Mouse (Mus musculus) bone marrow macrophage, adult 2 months (primary cell): ENCODE data around the gene Camk2g. TPM values are rescaled to one million over a fixed set of nuclear protein-coding genes. Genes with fewer than 3 reads are reported as not detected.

Experiments
- H3K27ac ChIP-seq: 2 replicates; pipeline ENCODE4 v1.5.1; 2012; ENCODE audit warnings: low read depth, low read length; ENCODE audit not compliant: insufficient read depth
- H3K4me1 ChIP-seq: 2 replicates; pipeline ENCODE4 v1.6.1; 2012; ENCODE audit warnings: low read length; ENCODE audit not compliant: control insufficient read depth, insufficient read depth
- H3K4me3 ChIP-seq: 2 replicates; pipeline ENCODE4 v1.5.1; 2012; ENCODE audit warnings: mild to moderate bottlenecking, low read length, moderate library complexity; ENCODE audit not compliant: insufficient read depth
- CTCF ChIP-seq: IDR thresholded peaks from 2 replicates; pipeline ENCODE4 v1.5.1; 2012; ENCODE audit warnings: low read depth, mild to moderate bottlenecking, low read length, moderate library complexity
- POLR2A ChIP-seq: IDR thresholded peaks from 2 replicates; pipeline ENCODE4 v1.6.1; 2012; ENCODE audit warnings: mild to moderate bottlenecking, low read depth, low read length, borderline replicate concordance
- polyA plus RNA-seq: library from polyadenylated mRNA; stranded (reverse); fragments of >200 nt; gene quantifications from 2 replicates; pipeline ENCODE4 v1.2.4, GENCODE M21; 2012; ENCODE audit not compliant: missing spikeins, insufficient read depth, insufficient read length

Gene Camk2g
- polyA plus RNA-seq, 1 experiment = 24.6 TPM

DNA sequence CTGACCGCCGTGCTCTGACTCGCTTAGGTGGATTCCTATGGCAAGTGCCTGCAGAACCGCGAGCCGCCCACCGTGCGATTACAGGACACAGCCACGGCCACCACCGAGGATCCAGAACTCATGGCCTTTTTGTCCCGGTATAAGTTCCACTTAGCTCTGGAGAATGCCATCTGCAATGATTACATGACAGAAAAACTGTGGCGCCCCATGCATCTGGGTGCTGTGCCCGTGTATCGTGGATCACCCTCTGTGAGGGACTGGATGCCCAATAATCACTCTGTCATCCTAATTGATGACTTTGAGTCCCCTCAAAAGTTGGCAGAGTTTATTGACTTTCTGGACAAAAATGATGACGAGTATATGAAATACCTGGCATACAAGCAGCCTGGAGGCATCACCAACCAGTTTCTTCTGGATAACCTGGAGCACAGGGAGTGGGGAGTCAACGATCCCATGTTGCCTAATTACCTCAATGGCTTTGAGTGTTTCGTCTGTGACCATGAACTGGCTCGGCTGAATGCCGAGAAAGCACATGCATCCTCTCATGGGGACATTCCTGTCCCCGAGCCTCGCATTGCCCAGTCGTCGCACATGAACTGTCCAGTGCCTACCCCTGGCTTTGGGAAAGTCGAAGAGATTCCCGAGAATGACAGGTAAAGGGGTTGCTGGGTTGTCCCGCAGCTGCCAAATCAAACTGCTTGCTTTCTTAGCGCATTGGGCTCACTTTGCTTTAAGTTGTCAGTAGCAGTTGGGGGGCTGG is 97.9 kb downstream of the Camk2g start:
- Histone ChIP-seq H3K27ac (no peak overlapping the region), H3K4me1 (peaks cover 35% of the 10 kb centered on the region), H3K4me3 (peak overlapping the region; percentile 74)
- TF ChIP-seq CTCF = no peak
- TF ChIP-seq POLR2A = no peak

DNA sequence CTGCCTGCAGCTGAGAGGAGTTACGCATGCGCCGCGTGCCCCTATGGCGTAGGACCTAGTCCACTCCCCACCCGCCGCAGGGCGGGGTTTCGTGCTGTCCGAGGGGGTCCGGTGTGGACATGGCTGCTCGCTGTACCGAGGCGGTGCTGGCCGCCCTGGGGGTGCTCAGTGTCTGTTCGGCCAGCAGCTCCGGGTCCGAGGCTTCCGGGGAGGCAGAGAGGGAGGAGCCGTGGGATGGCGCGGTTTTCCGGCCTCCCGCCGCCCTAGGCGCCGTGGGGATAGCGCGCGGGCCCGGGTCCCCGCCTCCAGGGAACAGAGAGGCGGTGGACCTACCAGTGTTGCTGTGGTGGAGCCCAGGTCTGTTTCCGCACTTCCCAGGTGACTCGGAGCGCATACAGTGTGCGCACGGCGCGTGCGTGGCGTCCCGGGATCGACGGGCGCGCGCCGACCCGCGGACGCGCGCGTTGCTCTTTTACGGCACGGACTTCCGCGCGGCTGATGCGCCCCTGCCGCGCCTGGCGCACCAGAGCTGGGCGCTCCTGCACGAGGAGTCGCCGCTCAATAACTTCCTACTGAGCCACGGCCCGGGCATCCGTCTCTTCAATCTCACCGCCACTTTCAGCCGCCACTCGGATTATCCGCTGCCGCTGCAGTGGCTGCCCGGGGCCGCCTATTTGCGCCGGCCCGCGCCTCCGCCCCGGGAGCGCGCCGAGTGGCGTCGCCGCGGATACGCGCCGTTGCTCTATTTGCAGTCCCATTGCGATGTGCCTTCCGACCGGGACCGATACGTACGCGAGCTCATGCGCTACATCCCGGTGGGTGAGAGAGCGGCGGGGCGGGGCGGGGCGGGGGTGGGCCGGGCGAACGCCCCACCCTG is 98.8 kb downstream of the Camk2g start, which contains the start of gene Fut11:
Gene Fut11 (plus strand): TSS at position 85 of the 877 bp plus-strand sequence.
- Histone ChIP-seq H3K27ac (peak within 1 kb of the TSS; percentile 73), H3K4me3 (peak within 1 kb of the TSS; percentile 74), H3K4me1 (peaks cover 33% of the 10 kb centered on the region)
- TF ChIP-seq CTCF (no peak), POLR2A (no peak)

DNA sequence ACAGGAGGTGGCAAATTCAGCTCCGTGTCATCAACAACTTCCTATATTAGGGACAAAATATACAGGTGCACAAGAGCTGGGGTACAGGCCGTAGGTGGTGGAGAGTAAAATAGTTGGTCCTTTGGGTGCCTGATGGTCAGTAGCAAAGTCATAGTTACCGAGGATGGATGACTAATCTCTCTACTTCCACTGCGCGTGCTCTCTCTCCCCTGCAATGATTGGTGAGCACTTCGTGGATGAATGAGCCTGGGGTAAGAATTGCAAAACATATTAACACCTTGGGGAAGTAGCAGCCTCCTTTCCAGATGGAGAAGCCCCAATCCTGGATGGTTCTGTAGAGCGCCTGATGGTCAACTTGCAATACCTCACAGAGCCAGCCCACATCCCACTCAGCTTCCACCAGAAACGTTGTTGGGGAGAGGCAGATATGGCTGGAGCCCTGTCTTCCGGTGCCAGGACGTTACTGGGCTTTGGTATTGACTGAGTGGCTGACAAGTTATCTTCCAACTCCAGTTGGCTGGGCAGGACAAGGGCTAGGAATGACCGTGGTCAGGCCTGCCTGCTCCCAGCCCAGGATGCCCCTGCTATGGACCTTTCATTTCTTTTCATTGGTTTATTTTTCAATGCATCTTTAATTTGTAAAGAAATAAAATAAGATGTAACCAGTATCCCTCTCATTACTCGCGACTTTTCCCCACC is 99.6 kb downstream of the Camk2g start:
- Histone ChIP-seq H3K27ac (no peak overlapping the region), H3K4me3 (peak overlapping the region; percentile 74), H3K4me1 (peaks cover 33% of the 10 kb centered on the region)
- TF ChIP-seq CTCF (no peak), POLR2A (no peak)

DNA sequence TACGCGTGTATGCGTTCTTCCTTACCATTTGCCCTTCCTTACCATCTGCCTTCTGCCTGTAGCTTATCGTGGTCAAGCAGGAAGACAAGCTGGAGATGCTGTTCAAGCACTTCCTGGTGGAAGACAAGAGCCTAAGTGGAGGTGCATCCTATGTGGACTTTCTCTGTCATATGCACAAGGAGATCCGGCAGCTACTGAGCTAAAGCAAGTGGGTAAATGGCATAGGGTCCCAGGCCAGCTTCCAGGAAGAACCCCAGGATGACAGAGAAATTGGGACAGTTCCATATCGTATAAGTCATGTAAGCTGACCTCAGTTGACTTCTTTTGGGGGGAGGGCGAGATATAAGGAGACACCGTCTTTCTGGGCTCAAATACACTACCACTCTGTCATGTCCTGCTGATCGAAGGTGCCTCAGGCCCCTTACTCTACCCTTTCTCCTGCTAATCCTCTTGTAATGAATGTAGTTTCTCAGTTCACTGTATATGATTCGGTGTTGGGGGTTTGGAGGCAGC is 100.2 kb downstream of the Camk2g start:
- Histone ChIP-seq H3K27ac (no peak overlapping the region), H3K4me3 (no peak overlapping the region), H3K4me1 (peaks cover 29% of the 10 kb centered on the region)
- TF ChIP-seq POLR2A = no peak
- no peak for TF ChIP-seq CTCF

DNA sequence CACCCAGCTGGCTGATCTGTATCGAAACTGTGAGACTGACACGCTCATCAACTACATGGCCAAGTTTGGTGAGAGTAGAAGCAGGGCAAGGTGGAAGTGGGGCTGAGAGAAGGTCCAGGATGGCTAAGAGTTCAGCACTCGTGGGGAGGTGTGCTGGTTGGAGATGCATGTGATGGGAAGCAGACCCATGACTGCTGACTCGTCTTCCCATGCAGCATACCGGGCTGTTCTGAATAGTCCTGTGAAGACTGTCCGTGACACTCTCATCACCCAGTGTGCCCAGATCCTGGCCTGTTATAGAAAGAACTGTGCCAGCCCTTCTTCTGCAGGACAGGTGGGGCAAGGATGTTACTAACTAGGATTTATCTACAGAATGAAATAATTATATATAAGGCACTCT is 102.1 kb downstream of the Camk2g start:
- Histone ChIP-seq H3K4me1 (peaks cover 15% of the 10 kb centered on the region), H3K27ac (no peak overlapping the region), H3K4me3 (no peak overlapping the region)
- TF ChIP-seq CTCF (no peak), POLR2A (no peak)

DNA sequence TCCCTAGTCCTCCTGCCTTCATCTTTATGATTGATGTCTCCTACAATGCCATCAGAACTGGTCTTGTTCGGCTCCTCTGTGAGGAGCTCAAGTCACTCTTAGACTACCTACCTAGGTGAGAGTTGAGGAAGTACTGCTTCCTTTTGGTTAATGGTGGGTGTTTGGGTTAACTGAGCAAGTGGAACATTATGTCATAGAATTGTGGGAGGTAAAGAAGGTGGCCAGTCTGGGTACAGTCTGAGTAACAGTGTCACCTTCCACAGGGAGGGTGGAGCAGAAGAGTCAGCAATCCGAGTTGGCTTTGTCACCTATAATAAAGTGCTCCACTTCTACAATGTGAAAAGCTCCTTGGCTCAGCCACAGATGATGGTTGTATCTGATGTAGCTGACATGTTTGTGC is 104.9 kb downstream of the Camk2g start:
- H3K27ac ChIP-seq = no peak overlapping the region
- no peak overlapping the region for H3K4me3 ChIP-seq
- peaks cover 8% of the 10 kb centered on the region for H3K4me1 ChIP-seq
- TF ChIP-seq POLR2A (no peak), CTCF (no peak)

DNA sequence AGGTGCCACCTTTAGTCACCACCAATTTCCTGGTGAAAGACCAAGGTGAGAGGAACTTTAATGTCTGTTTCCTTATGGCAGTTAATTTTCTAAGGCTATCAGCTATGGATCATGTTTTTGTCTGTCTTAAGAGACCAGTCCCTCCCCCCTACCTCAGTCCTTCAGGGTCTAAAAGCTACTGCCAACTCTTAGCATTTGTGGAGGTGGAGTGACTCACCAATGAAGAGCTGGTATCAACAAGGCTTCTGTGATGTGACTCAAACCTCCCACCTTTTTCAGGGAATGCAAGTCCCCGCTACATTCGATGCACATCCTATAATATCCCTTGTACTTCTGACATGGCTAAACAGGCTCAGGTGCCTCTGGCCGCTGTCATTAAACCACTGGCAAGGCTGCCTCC is 107.3 kb downstream of the Camk2g start:
- TF ChIP-seq CTCF (no peak), POLR2A (no peak)
- Histone ChIP-seq H3K4me1 (peaks cover 9% of the 10 kb centered on the region), H3K4me3 (no peak overlapping the region), H3K27ac (no peak overlapping the region)

Other genes with a start within 250 kb of the Camk2g start
- gene Ppp3cb, start 247.5 kb downstream of the Camk2g start, polyA plus RNA-seq = 52.1 and 56.8 TPM in 2 replicates
- 2.9 and 3.4 TPM in 2 replicates for gene Usp54, start 153.0 kb downstream of the Camk2g start, polyA plus RNA-seq
- 2.4 and 5.1 TPM in 2 replicates for gene Myoz1, start 137.5 kb downstream of the Camk2g start, polyA plus RNA-seq
- not detected in 2 replicates for gene Synpo2l, start 125.7 kb downstream of the Camk2g start, polyA plus RNA-seq
- 64.1 and 73.0 TPM in 2 replicates for gene Sec24c, start 119.8 kb downstream of the Camk2g start, polyA plus RNA-seq
- gene Fut11, start 99.1 kb downstream of the Camk2g start, polyA plus RNA-seq = 18.5 and 19.0 TPM in 2 replicates
- gene Chchd1, start 91.1 kb downstream of the Camk2g start, polyA plus RNA-seq = 70.7 and 91.5 TPM in 2 replicates
- gene Zswim8, start 86.5 kb downstream of the Camk2g start, polyA plus RNA-seq = 85.9 and 94.2 TPM in 2 replicates
- gene Ndst2, start 59.5 kb downstream of the Camk2g start, polyA plus RNA-seq = 60.1 and 63.9 TPM in 2 replicates
- 16.7 and 18.6 TPM in 2 replicates for gene Plau, start 42.6 kb upstream of the Camk2g start, polyA plus RNA-seq
- gene Vcl, start 135.3 kb upstream of the Camk2g start, polyA plus RNA-seq = 12.9 and 13.2 TPM in 2 replicates